Mouse (Mus musculus): ENCODE results near the gene Ehmt2. TPM values are rescaled to one million over a fixed set of nuclear protein-coding genes. Genes with fewer than 3 reads are reported as not detected.

Ehmt2 gene
- total and polyA plus RNA-seq, 2 experiments from 2014 or later: 61.8 to 302 TPM

GRCm38 (mm10) chr17:34949553-34949969 lies 51.3 kb downstream of the Ehmt2 start:
- no peaks in the 10 kb centered on the region for H3K9me3 ChIP-seq (ENCODE audit: low read length)
- peaks cover 8% of the 10 kb centered on the region for H3K4me1 ChIP-seq (ENCODE audit: insufficient read depth)
- DNase-seq: no peak
- H3K27ac ChIP-seq (ENCODE audit: low read depth, low read length): no peak overlapping the region
- no peak overlapping the region for H3K9ac ChIP-seq
- 40% methylated on average over 4 of the region's 4 CpGs for WGBS
- no peak for TF ChIP-seq CTCF (IDR thresholded peaks at IDR 0.05; ENCODE audit: low read depth)
- no peaks in the 10 kb centered on the region for H3K27me3 ChIP-seq (ENCODE audit: insufficient read depth, low read length)
- ATAC-seq: no peak
- H3K36me3 ChIP-seq (ENCODE audit: insufficient read depth): peaks cover 10% of the 10 kb centered on the region
- H3K4me2 ChIP-seq (ENCODE audit: low read depth): no peak overlapping the region
- H3K4me3 ChIP-seq (ENCODE audit: low read depth, low read length): no peak overlapping the region

GRCm38 (mm10) chr17:34950514-34951455 lies 52.5 kb downstream of the Ehmt2 start:
- H3K4me1 ChIP-seq (ENCODE audit: insufficient read depth): peaks cover 8% of the 10 kb centered on the region
- TF ChIP-seq CTCF (IDR thresholded peaks at IDR 0.05; ENCODE audit: low read depth): peak; percentile 32
- ATAC-seq (no peak), DNase-seq (no peak)
- H3K9me3 ChIP-seq (ENCODE audit: low read length): no peaks in the 10 kb centered on the region
- H3K4me3 ChIP-seq (ENCODE audit: low read depth, low read length): peak overlapping the region; percentile 83
- peak overlapping the region; percentile 99 for H3K9ac ChIP-seq
- peak overlapping the region; percentile 92 for H3K27ac ChIP-seq (ENCODE audit: low read depth, low read length)
- H3K4me2 ChIP-seq (ENCODE audit: low read depth): peak overlapping the region; percentile 81
- 20% methylated on average over 10 of the region's 10 CpGs for WGBS
- no peaks in the 10 kb centered on the region for H3K27me3 ChIP-seq (ENCODE audit: insufficient read depth, low read length)
- H3K36me3 ChIP-seq (ENCODE audit: insufficient read depth): peaks cover 10% of the 10 kb centered on the region

GRCm38 (mm10) chr17:34951636-34952377 lies 53.5 kb downstream of the Ehmt2 start:
- peak; percentile 58 for DNase-seq
- Histone ChIP-seq H3K9ac (peak overlapping the region; percentile 99), H3K27ac (ENCODE audit: low read depth, low read length) (peak overlapping the region; percentile 92), H3K4me2 (ENCODE audit: low read depth) (peak overlapping the region; percentile 81), H3K4me1 (ENCODE audit: insufficient read depth) (peaks cover 8% of the 10 kb centered on the region), H3K27me3 (ENCODE audit: insufficient read depth, low read length) (no peaks in the 10 kb centered on the region), H3K36me3 (ENCODE audit: insufficient read depth) (peaks cover 10% of the 10 kb centered on the region), H3K9me3 (ENCODE audit: low read length) (no peaks in the 10 kb centered on the region), H3K4me3 (ENCODE audit: low read depth, low read length) (peak overlapping the region; percentile 83)
- TF ChIP-seq CTCF (IDR thresholded peaks at IDR 0.05; ENCODE audit: low read depth): no peak
- 0% methylated on average over 29 of the region's 29 CpGs for WGBS
- ATAC-seq: peak; percentile 55

GRCm38 (mm10) chr17:34952378-34953040 lies 54.2 kb downstream of the Ehmt2 start:
- ATAC-seq: peak; percentile 87
- DNase-seq: peak; percentile 90

GRCm38 (mm10) chr17:34953258-34953657 lies 55.0 kb downstream of the Ehmt2 start:
- no peak for DNase-seq
- Histone ChIP-seq H3K27me3 (ENCODE audit: insufficient read depth, low read length) (no peaks in the 10 kb centered on the region), H3K4me3 (ENCODE audit: low read depth, low read length) (no peak overlapping the region), H3K4me2 (ENCODE audit: low read depth) (no peak overlapping the region), H3K4me1 (ENCODE audit: insufficient read depth) (peaks cover 8% of the 10 kb centered on the region), H3K36me3 (ENCODE audit: insufficient read depth) (peaks cover 10% of the 10 kb centered on the region), H3K27ac (ENCODE audit: low read depth, low read length) (no peak overlapping the region), H3K9me3 (ENCODE audit: low read length) (no peaks in the 10 kb centered on the region), H3K9ac (no peak overlapping the region)
- TF ChIP-seq CTCF (IDR thresholded peaks at IDR 0.05; ENCODE audit: low read depth): no peak
- WGBS: 89% methylated on average over 3 of the region's 3 CpGs
- ATAC-seq: no peak

More at GRCm38 (mm10) chr17:34952378-34953040, 54.2 kb downstream of the Ehmt2 start:
- Histone ChIP-seq H3K36me3 (ENCODE audit: insufficient read depth) (peaks cover 10% of the 10 kb centered on the region), H3K27me3 (ENCODE audit: insufficient read depth, low read length) (no peaks in the 10 kb centered on the region), H3K9ac (peak overlapping the region; percentile 99), H3K4me3 (ENCODE audit: low read depth, low read length) (peak overlapping the region; percentile 83), H3K27ac (ENCODE audit: low read depth, low read length) (peak overlapping the region; percentile 92), H3K9me3 (ENCODE audit: low read length) (no peaks in the 10 kb centered on the region), H3K4me2 (ENCODE audit: low read depth) (peak overlapping the region; percentile 81), H3K4me1 (ENCODE audit: insufficient read depth) (peaks cover 8% of the 10 kb centered on the region)
- peak; percentile 67 for TF ChIP-seq CTCF (IDR thresholded peaks at IDR 0.05; ENCODE audit: low read depth)
- WGBS: under 1% methylated on average over 23 of the region's 23 CpGs

DNA sequence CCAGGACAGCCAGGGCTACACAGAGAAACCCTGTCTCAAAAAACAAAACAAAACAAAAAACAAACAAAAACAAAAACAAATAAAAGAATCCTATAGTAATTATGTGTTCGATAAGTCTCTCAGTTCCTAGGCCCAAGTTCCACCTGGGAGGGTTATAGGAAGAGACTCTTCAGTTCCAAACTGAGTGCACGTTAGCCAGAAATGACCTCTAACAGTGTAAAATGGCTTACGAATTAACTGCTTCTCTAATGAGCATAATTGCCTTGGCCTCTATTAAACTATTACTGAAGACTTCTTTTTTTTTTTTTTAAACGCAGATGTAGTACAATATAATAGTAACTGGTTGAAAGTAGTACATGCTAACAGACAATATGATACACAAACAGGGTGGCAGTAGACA lies 55.6 kb downstream of the Ehmt2 start:
- H3K9me3 ChIP-seq (ENCODE audit: low read length): no peaks in the 10 kb centered on the region
- no peak overlapping the region for H3K9ac ChIP-seq
- peaks cover 10% of the 10 kb centered on the region for H3K36me3 ChIP-seq (ENCODE audit: insufficient read depth)
- no peaks in the 10 kb centered on the region for H3K27me3 ChIP-seq (ENCODE audit: insufficient read depth, low read length)
- 81% methylated on average over 4 of the region's 4 CpGs for WGBS
- peaks cover 8% of the 10 kb centered on the region for H3K4me1 ChIP-seq (ENCODE audit: insufficient read depth)
- TF ChIP-seq CTCF (IDR thresholded peaks at IDR 0.05; ENCODE audit: low read depth): no peak
- H3K27ac ChIP-seq (ENCODE audit: low read depth, low read length): no peak overlapping the region
- no peak overlapping the region for H3K4me3 ChIP-seq (ENCODE audit: low read depth, low read length)
- ATAC-seq (no peak), DNase-seq (no peak)
- H3K4me2 ChIP-seq (ENCODE audit: low read depth): no peak overlapping the region

Measured in forebrain, postnatal 0 days (tissue).